Mouse (Mus musculus) right cerebral cortex, postnatal 14 days (tissue): ENCODE measurements around the gene Frat1.

Source experiments
- DNase-seq: peaks from one replicate; pipeline ENCODE4 v3.0.0; 2022

The Frat1 gene

GRCm38 (mm10) chr19:41817325-41817724 is 12.4 kb upstream of the Frat1 start:
- no peak for DNase-seq

DNA sequence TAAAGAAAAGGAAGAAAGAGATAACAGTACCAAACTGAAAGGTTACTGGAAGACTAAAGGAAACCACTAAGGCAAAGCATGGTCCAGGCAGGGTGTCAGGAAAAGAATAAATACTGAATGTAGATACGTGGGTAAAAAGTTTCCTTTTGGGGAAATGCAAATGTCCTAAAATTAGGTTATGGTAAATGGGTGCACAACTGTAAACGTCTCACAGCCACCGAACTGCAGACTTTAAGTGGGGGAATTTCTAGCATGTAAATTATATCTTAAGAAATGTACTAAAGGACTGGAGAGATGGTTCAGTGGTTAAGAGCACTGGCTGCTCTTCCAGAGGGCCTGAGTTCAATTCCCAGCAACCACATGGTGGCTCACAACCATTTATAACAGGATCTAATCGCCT is 11.0 kb upstream of the Frat1 start:
- DNase-seq = no peak

- no peak for DNase-seq
Observed at GRCm38 (mm10) chr19:41821436-41821835, 8.3 kb upstream of the Frat1 start.

DNA sequence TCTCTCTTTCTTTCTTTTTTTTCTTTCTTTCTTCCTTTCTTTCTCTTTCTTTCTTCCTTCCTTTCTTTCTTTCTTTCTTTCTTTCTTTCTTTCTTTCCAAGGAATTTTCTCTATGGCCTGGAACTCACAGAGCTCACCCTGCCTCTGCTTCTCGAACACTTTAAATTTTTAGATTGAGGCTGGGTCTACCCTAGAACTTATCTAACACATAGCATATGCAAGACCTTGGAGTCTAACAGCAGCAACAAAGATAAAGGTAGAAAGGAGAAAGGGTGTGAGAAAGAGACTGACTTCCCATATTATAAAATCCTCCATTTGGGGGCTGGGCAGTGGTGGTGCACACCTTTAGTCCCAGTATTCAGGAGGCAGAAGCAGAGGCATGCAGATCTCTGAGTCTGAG is 7.2 kb upstream of the Frat1 start:
- no peak for DNase-seq

DNA sequence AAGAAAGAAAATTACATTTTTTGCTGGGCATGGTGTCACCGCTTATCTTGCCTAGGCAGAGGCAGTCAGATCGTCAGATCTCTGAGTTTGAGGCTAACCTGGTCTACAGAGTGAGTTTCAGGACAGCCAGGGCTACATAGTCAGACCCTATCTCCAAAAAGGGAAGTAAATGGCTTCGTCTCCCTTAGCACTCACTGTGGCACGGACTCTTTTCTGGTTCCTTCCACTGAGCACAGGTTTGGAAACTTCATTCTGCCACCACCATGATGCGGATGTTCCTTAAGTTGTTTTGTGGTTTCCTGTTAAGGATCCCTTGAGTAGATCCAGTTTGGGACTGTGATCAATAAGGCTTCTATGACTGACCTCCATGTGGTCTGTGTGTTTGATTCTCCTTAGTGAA is 4.8 kb upstream of the Frat1 start:
- DNase-seq = no peak

- DNase-seq = no peak
Observed at GRCm38 (mm10) chr19:41826529-41826928, 3.2 kb upstream of the Frat1 start.

DNA sequence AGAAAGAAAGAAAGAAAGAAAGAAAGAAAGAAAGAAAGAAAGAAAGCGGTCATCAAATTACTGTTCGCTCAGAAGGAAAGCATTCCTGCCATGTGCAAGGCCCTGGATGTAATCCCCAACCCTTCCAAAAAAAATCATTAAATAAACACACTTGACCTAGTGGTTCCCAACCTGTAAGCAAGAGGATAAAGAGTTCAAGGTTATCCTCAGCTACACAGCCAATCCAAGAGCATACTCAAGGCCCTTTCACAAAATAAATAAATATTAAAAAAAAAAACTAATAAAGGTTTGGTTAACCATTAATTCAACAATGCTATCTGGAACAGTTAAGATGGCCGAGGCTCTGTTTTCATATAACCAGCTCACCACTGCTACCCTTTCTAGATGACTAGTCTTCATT is 829 bp upstream of the Frat1 start:
- DNase-seq = no peak

DNA sequence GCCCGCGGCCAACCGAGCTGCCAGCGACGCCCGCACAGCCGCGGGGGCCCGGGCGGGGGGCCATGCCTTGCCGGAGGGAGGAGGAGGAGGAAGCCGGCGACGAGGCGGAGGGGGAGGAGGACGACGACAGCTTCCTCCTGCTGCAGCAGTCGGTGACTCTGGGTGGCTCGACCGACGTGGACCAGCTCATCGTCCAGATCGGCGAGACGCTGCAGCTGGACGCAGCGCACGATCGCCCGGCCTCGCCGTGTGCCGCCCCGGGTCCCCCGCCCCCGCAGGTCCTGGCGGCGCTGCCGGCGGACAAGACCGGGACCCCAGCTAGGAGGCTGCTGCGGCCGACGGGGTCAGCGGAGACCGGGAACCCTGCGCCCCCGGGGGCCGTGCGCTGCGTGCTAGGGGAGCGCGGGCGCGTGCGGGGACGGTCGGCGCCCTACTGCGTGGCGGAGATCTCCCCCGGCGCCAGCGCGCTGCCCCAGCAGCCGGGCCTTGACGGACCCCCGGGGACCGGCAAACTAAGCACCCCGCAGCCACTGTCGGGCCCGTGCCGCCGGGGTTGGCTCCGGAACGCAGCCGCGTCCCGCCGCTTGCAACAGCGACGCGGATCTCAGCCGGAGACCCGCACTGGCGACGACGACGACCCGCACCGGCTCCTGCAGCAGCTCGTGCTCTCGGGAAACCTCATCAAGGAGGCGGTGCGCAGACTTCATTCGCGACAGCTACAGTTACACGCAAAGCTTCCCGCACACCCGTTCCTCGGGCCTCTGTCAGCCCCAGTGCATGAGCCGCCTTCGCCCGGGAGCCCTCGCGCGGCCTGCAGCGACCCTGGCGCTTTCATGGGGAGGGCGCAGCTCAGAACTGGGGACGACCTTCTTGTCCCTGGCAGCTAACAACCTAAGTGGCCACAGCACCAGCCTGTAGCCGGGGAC is 599 bp downstream of the Frat1 start:
- peak; percentile 69 for DNase-seq

DNA sequence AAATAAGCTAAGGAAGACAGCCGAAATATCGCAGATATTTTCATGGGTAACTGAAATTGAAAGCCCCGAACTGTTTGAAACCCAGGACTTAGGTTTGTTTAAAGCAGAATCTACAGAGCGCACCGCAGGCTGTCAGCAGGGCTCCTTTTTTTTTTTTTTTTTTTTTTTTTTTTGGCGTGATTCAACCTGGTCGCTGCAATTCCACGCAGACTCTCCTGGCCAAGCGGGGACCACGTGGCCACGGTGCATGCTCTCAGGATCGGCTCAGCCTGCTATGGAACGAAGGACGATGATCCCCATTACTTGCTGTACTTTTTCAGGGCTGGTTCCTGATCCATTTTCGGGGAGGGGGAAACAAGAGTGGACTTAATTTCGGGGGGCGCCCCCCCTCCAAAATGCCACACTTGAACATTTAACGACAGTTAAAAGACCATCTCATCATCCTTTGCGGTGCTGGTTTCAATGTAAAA is 1.4 kb downstream of the Frat1 start:
- DNase-seq = peak; percentile 51

GRCm38 (mm10) chr19:41831718-41832391 is 2.1 kb downstream of the Frat1 start:
- DNase-seq = no peak

GRCm38 (mm10) chr19:41832501-41833201 is 2.9 kb downstream of the Frat1 start:
- DNase-seq = no peak

- DNase-seq = no peak
Observed at GRCm38 (mm10) chr19:41835407-41835806, 5.6 kb downstream of the Frat1 start.

- DNase-seq = peak; percentile 22
Observed at GRCm38 (mm10) chr19:41835816-41836215, 6.0 kb downstream of the Frat1 start.

DNA sequence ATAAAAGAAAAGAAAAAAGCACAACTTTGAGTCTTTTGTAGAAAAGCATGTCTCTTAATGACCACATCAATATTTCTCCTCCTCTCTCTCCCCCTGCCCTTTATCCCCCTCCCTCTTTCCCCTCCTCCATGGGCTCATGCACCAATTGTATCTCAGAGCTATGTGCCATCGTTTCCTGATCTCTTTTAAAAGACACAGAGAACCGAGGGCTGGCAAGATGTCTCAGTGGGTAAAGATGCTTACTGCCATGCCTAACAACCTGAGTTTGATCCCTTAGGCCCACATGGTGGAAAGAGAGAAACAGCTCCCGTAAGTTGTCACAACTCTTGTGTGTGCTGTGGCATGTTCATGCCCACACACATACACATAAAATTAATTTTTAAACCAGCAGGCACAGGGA is 6.9 kb downstream of the Frat1 start:
- DNase-seq = no peak

GRCm38 (mm10) chr19:41837194-41837916 is 7.6 kb downstream of the Frat1 start:
- DNase-seq = no peak

- DNase-seq = no peak
Observed at GRCm38 (mm10) chr19:41837917-41838261, 8.1 kb downstream of the Frat1 start.

DNA sequence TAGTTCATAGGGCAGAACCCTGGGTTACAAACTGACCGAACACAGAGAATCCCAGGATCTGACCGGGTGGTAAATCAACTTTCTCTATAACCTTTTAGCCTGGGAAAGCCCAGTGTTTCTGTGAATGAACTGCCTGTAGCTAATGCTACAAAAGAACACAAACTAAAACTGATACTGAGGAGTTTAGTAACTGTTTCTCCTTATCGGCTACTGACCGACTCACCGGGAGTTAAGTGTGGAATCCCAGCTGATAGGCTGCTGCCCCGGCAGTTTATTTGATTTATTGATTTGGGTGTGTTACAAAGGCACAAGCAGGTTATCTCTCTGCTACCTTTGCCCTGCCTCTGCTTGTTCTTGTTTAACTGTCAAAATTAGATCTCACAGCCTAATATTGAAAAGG is 9.0 kb downstream of the Frat1 start:
- no peak for DNase-seq

DNA sequence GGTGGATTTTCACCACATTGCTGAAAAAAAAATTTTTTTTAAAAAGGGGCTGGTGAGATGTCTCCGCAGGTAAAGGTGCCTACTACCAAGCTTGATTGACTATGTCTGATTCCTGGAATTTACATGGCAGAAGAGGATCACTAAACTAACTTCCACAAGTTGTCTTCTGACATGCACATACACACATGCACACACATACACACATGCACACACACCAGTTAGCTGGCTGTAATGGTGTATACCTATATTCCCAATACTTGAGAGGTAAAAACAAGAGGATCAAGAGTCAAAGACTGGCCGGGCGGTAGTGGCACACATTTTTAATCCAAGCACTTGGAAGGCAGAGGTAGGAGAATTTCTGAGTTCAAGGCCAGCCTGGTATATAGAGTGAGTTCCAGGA is 9.9 kb downstream of the Frat1 start:
- no peak for DNase-seq

DNA sequence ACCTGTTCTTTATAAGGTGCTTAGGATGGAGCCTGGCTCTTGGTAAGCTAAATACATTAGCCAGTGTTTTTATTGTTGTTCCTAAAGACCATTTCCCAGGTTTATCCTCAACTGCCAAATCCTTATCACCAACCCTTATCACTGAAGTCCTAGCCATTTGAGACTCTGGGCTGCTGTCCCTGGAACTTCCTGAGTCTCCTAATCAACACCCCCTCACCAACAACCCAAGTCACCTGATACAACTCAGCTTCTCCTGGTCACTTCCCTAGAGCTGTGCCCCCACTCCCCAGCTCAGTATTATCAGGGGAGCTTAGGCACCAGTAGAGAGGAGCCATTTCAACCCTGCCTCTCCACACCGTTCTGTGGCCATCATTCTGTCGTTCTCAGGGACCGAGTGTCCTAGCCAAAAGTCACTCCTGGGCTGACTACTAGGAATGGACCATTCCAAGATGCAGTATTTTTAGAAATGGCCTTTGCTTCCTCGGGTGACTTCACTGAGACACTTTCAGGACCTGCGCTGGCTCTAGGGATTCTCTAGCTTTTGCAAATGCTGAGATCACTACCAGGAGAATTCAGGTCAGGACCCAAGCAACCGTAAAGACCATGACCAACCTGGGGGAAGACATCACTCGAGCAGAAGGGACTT is 11.5 kb downstream of the Frat1 start:
- no peak for DNase-seq

GRCm38 (mm10) chr19:41842196-41842595 is 12.4 kb downstream of the Frat1 start:
- DNase-seq = no peak

- DNase-seq = no peak
Observed at GRCm38 (mm10) chr19:41842706-41843105, 12.9 kb downstream of the Frat1 start.

GRCm38 (mm10) chr19:41844345-41844744 is 14.6 kb downstream of the Frat1 start:
- no peak for DNase-seq
